Mouse (Mus musculus) myocyte (in vitro differentiated cells): ENCODE data around the gene Fndc10.

Source experiments
- CEBPB ChIP-seq: IDR thresholded peaks from 2 replicates; pipeline ENCODE4 v1.6.1; 2011; ENCODE audit warnings: mild to moderate bottlenecking, moderate library complexity; ENCODE audit not compliant: poor library complexity, insufficient read depth, severe bottlenecking
- E2F4 ChIP-seq: IDR thresholded peaks from one replicate; pipeline ENCODE4 v1.6.1; 2011; ENCODE audit warnings: mild to moderate bottlenecking, control low read depth, moderate library complexity; ENCODE audit not compliant: insufficient read depth
- MAX ChIP-seq: IDR thresholded peaks from one replicate; pipeline ENCODE4 v1.6.1; 2011; ENCODE audit warnings: low read depth, mild to moderate bottlenecking, control low read depth
- MYOD1 ChIP-seq, 3 experiments: IDR thresholded peaks; one replicate each; pipeline ENCODE4 v1.6.1; 2011; ENCODE audit warnings: control low read depth in 2 of 3, low read depth in 2 of 3, mild to moderate bottlenecking in 2 of 3, moderate library complexity in 1 of 3; ENCODE audit not compliant: insufficient read length in 2 of 3, control insufficient read depth in 1 of 3
- POLR2A ChIP-seq: IDR thresholded peaks from one replicate; pipeline ENCODE4 v1.6.1; 2011; ENCODE audit warnings: low read depth, mild to moderate bottlenecking, control low read depth, moderate library complexity; ENCODE audit not compliant: insufficient read length
- POLR2AphosphoS2 ChIP-seq: IDR thresholded peaks from one replicate; pipeline ENCODE4 v1.6.1; 2011; ENCODE audit warnings: low read depth, control low read depth; ENCODE audit not compliant: insufficient read length
- REST ChIP-seq: IDR thresholded peaks from one replicate; pipeline ENCODE4 v1.6.1; 2011; ENCODE audit warnings: mild to moderate bottlenecking, control low read depth, moderate library complexity; ENCODE audit not compliant: insufficient read depth, insufficient read length
- TCF12 ChIP-seq: IDR thresholded peaks from one replicate; pipeline ENCODE4 v1.6.1; 2011; ENCODE audit warnings: mild to moderate bottlenecking, control low read depth; ENCODE audit not compliant: poor library complexity, insufficient read depth, severe bottlenecking

GRCm38 (mm10) chr4:155694482-155695401 is 600 bp downstream of the Fndc10 start:
- TF ChIP-seq TCF12 (no peak), CEBPB (no peak), POLR2A (peak; percentile 52), REST (no peak), MYOD1 (IDR thresholded peaks at IDR 0.05; ENCODE audit: control insufficient read depth in 1 of 3, insufficient read length in 2 of 3, low read depth in 2 of 3) (peak in 2 of 3 experiments; percentile 25 to 71), MAX (no peak), E2F4 (no peak), POLR2AphosphoS2 (no peak)
